Mouse (Mus musculus) gastrocnemius, adult 18-20 months (tissue): Measurements from ENCODE around the gene Tll2. TPM values are rescaled to one million over a fixed set of nuclear protein-coding genes. Genes with fewer than 3 reads are reported as not detected.

ENCODE experiments used
- DNase-seq: peaks from one replicate; pipeline ENCODE4 v3.0.0; 2021; ENCODE audit warnings: low spot score
- total RNA-seq, 2 experiments: library from RNA; stranded (reverse); gene quantifications; 2 replicates each; pipeline ENCODE4 v1.2.3; 2021

The Tll2 gene
- total RNA-seq, 2 experiments from 2014 or later, result 0.07 TPM

DNA sequence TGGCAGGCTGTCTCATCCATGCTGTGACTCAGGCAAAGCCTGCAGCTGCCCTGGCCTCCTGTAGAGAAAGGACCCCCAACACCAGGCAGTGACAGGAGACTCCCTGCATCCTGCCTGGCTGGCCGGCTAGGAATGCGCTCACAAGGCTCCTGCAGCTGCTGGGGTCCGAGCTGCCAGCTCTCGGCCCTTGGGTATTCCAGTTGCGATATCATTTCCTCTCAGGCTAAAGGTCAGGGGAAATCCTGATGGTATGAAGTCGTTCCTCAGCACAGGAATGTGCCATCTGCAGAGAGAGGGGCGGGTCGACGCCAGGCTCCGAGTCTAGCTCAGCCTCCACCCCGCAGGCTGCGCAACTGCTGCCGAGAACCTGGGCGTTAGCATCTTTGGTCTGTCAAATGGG, 46.2 kb downstream of the Tll2 start:
- DNase-seq, result peak; percentile 52

DNA sequence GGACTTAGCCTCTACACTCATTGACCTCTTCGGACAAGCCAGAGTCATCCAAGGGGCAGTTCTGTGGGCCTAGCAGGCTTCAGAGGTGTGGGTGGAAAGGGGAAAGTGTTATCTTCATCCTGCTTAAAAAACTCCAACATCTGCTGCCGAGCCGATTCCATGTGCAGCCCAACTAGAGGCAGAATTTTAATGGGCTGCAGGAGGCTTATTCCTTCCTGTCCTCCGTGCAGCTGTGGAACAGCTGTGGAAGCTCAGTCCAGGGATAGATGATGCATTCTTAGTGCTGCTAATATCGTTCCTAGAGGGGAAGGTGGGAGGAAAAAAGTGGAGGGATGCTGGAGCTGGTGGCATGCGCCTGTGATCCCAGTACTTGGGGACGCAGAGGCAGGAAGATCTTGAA, 52.0 kb downstream of the Tll2 start:
- DNase-seq, result peak; percentile 16

DNA sequence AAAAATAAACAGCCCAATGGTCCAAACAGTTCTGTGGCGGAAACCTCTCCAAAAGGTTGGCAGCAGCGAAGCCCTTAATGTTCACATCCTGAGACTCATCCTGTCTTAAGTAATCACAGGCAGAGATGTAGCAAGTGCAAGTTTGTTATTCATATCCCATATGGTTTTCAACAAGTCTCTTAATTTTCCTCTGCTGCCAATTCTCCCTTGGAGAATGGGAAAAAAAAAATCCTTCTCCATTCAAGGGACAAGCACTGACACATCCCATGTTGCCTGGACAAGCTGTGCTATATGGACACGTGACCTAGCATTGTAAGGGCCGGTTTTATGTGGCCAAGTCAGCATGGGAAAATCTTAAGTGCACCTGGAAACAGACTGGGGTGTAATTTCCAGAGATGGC, 54.2 kb downstream of the Tll2 start:
- DNase-seq, result peak; percentile 19

DNA sequence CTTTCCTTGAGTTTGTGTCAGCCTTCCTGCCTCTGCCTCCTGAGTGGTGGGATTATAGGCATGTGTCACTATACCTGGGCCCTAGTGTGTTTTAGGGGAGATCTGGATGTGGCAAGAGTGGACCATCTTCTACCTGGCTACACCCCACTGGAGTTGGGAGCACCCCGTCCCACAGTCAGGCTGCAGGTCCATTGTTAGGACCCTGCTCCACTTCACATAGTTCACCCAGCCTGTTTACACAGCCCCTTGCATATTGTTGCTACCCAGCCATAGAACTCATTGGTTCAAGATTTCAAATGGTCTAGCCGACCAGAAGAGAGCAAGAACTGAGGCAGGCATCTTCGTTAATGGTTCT, 54.6 kb downstream of the Tll2 start:
- DNase-seq, result no peak

DNA sequence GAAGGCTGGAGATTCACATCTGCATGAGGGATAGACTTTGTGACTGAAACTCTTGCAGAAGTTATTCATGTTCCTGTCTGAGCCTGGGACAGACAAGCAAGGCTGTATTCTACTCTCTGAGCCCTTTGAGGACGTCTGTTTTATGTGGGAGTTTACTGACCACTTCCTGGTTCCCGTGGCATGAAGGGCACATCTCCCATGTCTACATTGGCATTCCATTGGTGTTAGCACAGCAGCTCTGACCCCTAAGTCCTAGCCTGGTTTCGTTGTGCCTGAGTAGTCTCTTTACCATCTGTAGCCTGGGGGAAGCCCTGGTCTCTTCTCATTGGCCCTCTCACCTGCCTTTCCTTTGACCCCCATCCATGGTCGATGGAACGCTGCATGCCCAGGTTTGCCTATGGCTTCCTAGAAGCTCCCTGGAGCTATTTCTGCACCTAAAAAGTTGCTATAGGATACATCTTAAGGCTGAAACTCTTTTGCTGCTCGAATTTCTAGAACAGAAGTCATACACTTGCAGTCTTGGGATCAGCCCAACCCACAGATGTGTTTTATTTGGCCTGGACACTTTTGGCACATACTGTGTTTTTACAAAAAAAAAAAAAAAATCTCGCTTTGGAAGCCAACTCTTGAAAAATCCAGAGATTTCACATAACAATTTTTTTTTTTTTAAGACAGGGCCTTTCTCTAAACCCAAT, 55.2 kb downstream of the Tll2 start:
- peak; percentile 30 for DNase-seq

DNA sequence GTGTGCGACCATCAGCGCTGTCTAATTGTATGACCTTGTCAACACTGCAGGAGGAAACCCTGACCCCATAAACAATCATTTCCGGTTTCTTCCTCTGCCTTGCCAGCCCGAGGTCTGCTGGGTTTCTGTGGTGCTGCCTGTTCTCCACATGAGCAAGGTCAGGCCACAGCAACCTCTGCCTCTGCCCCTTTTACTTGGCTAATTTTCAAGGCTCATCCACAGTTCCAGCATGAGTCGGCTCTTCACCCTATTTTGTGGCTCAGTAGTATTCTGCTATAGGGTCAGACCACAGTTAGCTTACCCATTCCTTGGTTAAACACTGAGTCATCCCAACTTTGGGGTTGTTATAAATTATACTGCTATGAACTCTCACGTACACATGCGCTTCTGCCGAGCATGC, 65.7 kb downstream of the Tll2 start:
- DNase-seq, result no peak

DNA sequence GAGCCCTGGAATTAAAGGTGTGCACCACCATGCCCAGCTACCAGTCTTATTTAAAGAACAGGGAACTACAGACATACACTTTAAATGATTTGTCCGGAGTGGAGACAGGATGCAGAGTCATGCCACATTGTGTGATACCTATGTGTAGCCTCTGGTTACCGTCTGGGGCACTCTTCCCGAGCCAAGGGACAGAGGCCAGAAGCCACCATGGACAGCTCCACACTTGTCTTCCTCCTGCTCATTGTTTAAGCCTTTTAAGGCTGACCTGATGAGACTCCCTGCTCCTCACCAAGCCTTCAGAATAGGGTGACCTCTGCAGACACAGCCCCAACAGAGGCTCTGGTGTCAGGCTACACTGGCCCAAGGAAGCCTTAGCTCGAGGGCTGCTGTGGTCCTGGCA, 67.0 kb downstream of the Tll2 start:
- no peak for DNase-seq

DNA sequence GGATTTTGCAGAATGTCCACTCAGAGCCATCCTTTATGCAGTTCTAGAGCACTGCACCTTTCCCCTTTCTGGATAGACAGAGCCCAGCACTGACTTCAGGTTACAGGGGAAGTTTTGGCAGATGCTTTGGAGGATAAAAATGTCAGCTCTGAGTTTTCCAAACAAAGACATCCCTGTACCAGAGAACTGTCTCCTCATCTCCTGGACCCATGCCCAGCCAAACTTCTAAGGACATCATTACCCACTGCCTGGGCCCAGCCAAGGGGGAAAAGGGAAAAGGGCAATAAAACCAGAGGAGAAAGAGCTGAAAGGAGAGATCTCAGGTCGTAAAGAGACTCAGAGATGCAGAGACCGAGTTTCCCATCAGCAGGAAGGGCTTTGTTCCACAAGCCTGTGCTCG, 83.6 kb downstream of the Tll2 start:
- DNase-seq, result no peak

DNA sequence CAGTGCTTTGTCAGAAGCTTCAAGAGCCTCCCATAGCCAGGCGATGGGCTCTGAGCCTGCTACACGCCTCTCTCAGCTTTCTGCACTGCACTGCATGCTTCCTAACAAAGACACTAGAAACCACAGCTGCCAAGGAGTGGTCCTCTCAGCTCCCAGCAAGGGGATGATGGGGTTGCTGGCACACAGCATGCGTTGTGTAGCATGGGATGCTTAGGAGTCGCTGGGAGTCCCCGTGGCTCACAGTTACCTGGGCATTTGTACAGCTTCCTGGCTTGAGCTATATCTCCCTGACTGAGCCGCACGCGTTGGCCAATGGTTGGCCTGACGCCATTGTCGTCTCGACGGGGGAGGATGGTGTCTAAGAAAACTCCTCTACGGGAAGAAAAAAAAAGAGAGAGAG, 86.7 kb downstream of the Tll2 start:
- DNase-seq, result no peak

DNA sequence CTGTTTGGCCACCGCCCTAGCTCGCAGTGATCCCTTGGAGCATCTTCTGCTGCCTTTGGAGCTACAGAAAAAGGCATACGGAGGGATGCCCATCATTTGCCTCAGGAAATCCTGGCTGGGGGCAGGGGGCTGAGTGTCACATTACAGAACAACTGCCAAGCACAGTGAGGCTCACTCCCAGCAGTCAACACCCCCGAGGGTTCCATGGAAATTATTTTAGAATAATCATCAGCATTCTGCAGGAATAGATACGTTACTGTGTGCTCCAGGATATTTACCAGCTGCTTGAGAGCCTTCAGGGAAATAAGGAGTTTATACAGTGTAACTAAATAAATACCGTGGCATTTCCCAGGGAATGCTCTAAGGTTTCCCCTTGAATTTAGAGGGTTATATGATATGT, 88.3 kb downstream of the Tll2 start:
- DNase-seq, result no peak

DNA sequence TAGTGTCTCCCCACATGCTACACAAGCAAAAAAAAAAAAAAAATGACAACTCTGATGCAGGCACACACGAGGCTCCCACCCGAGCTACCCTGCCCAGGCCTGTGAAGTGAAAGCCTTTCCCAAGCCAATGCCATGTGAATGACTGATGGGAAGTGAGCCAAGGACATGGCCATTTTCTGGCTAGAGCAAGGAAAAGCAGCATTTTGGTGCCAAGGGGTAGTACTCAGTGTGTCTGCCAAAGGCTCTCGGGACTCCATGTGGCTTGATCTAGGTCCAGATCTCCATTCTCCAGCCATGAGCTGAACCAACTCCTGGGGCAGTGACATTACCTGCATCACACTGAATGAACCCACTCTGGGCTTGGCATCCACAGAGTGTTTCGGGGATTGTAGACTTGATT, 89.3 kb downstream of the Tll2 start:
- peak; percentile 9 for DNase-seq

DNA sequence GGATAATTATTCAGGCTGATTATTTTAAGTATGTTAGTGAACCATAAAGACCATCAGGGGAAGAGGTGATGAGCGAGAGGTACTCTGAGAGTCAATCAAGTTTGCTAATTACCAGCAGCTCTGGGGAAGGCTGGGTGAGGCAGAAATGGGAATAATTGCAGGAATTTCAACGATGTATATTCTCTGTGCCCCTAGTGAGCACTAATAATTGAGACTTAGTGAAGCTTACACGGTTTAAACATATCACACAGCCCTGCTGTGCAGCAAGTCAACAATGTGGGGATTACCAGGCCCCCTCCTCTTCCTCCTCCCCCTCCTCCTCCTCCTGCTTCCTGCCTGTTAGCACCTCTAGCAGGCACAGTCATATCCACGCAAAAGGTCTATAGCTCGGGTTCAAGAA, 92.0 kb downstream of the Tll2 start:
- no peak for DNase-seq

DNA sequence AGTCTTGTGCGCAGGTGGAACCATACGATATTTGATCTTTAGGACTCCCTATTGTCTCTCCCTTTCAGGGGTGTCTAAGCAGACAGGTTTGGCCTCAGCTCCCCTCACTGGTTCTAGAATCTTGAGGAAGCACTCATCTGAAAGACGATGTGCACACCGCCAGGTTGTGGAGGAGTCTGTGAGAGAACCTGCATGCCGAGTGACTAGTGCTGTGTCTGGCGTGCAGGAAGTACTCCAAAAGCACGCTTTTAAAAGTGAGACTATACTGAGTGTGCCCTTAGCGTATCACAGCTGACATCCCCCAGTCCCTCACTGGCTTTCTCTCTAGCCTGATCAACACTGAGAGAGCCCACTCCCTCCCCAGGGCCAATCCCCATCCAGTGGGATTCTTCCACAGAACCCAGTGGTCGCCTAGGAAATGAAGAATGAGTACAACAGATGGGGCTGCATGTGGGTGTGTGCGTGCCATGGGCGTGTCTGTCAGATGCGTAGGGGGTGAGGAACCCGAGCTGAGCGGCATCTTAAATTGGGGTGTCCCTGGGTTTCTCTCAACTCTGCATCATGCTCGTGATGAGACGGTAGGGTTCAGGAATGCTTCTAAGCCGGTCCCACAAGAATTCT, 92.6 kb downstream of the Tll2 start:
- no peak for DNase-seq

DNA sequence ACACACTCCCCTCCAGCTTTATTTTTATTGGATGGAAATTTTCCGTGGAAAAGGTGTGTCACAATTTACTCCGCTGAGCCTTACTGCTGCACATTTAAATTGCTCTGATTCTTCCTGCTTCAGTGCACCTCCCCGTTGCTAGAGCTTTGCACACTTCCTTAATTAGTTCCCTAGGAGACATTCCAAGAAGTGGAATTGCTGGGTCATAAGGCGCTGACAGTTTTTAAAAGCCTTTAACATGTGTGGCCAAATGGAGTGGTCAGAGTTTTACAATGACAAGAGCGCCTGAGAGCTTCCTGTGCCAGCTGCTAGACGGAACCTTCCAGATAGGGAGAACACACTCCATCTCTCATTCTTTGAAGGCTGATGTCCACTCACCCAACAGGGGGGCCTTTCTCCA, 94.0 kb downstream of the Tll2 start:
- DNase-seq, result no peak

DNA sequence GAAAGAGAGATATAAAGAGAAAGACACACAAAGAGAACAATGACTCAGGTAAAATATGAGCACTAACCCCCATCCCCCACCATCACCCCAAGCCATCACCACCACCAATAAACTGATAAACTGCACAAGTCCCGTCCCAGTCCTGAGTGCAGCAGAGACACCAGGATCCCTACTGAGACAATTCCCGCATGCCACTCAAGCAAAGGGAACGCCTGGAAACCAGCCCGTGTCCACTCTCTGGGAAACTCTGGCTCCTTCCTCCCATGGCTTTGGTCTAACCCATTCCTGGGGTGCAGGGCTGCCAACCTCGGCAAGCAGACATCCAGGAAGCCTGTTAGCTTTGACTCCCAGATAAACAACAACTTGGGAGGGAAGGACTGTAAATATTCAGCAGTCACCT, 96.6 kb downstream of the Tll2 start:
- DNase-seq, result no peak

DNA sequence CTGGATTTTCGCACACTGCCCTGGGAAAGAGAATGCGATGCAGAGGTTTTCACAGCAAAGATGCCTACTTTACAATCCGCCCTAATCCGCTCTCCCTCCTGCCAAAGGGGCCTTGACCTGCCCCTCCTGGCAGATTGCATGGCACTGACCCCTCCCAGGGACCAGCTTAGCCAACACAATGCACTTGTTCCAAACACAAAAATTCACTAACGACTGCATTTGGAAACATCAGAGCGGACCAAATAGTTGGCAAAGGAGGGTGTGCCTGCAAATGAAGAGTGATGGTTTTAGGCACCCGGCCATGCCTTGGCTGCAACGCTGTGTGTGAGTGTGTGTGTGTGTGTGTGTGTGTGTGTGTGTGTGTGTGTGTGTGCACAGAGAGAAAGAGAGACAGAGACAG, 97.1 kb downstream of the Tll2 start:
- DNase-seq, result no peak

DNA sequence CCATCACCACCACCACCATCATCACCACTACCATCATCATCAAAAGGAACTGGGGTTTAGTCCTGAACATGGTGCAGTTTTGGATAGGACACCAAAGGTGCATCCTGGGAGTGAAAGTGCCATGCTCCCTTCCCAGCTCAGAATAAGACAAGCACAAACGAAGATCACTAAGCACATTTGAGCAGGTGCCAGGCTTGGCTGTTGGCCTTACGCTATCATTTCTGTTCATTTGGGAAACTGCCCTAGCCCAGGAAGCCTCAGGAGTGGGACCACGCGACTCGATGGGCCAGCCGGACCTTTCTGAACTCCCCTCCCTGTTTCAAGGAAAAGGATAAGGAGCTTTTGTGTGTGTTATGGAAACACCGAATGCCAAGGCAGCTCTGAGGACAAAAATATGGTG, 98.0 kb downstream of the Tll2 start:
- DNase-seq, result no peak

DNA sequence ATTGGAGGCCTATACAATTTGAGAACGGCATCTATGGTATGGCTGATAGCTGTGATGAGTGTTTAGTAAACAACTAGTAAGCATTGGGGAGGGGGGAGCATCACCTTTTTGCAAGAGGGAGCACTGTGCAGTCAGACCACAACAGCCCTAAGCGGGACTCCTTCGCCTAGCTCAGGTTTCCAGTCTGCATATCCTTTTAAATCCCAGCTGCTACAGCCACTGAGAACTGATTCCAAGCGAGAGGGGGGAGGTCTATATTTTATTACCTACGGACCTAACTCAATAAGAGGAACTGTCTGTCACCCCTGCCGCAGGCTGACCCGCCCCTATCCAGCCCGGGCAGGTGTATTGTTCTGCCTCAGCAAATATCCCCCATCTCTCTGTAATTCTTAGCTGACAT, 99.1 kb downstream of the Tll2 start:
- no peak for DNase-seq

DNA sequence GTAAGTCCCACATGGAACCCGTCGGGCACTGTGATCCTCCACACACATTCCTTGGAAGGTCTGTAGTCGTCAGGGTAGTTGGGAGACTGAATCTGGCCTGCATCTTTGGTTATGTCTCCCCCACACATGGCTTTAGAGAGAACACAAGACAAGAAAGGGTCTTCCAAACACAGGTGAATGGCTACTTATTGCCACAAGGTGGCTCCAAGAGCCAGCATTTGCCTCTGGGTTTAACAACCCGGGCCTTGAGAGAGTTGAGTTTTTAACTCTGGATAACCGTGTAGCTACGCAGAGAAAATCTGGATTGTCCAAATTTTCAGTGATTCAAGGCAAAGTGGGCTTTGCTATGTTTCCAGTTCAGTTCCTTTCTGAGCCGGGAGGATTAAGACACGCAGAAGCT, 101.7 kb downstream of the Tll2 start:
- peak; percentile 16 for DNase-seq

DNA sequence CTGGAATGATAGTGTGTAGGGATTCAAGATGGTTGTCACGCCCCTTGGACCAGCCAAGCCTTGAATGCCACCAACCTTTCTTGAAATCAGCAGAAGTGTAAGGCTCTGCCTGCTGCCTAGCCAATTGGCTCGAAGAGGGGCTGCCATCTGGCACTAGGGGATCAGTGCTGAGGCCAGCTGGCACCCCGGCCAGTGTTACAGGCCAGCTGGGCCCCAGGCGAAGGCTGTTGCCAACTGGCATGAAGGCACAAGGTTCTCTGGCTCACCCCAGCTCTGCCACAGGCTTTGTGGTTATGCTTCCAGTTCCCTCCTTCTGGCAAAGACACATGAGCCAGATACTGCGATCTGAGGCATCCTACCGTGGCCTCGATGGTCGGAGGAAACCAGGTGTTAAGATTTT, 105.2 kb downstream of the Tll2 start:
- DNase-seq, result peak; percentile 77

DNA sequence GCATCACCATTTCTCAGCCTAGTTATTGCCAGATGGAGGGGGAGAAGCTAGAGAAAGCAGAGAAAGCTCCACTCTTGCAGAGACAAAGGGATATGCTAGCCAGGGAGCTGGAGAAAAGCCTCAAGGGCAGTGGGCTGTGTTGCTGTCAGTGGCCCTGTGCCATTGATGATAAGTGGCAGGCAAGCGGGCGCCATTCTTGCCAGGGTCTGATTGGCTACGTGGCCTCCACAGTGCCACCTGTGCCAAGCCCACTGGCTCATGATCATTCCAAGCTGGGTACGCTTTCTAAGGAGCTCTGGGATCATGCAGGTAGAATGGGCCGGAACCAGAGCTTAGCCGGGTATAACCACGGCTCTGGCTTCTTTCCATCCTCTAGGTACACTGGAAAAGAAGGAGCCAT, 105.8 kb downstream of the Tll2 start:
- DNase-seq, result no peak

DNA sequence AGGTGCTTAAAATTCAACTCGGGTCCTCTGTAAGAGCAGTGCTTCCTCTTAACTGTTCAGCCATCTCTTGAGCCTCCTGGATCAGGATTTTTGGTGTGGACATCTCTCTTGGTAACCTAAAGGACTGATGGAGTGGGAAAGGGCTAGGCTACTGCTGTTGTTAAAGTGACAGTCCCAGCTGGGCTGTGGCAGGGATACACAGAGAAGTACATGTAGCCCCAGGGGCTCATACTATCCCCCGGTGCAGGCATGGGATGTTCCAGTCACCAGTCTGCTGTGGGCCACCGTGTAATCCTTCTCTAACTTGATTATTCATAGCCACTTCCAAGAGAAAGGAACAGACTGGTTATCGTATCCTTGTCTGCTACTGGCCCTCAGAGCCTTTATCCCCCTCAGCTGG, 109.6 kb downstream of the Tll2 start:
- no peak for DNase-seq

DNA sequence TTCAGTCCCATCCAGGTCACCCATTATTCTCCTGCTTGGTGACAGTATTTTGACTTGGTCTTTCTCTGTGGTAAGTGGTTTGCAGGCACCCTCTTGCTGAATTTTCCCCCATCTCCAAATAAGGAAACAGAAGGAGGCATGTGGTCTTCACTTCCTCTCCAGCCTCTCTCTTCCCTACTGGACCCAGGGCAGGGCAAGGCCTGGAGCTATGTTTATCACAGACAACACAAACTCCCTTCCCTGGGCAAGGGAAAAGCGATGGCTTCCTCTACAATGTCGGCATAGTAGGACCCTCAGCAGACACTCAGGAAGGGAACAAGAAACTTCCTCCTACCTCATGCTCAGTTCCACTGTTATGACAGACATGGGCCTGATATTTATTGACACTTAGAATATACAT, 114.7 kb downstream of the Tll2 start:
- DNase-seq, result no peak

DNA sequence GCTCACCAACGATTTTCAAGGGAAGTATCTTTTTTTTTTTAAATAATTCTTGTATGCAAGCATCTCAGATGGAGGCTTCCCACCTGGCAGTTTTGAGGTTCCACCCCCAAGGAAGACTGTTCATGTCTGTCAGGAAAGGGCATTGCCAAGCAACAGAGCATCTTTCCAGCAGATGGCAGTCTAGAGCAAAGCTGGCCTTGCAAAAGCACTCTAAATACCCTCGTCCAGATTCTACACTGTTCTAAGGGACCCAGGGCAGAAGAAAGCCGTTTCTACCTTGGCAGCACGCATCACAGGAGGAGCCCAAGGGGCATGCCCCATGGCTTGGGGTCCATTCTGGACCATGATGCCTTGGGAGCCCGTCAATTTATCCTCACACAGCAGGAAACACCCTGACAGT, 116.8 kb downstream of the Tll2 start:
- peak; percentile 45 for DNase-seq
